Mouse (Mus musculus) retina, postnatal 1 day (tissue): ENCODE data around the gene Abl1.
"Not testable (repeated sequence)": the region's sequence is repeated elsewhere in the genome, so short reads cannot be mapped to it uniquely, and the experiment has no call there.

Experiments
- DNase-seq: peaks from one replicate; pipeline ENCODE4 v3.0.0-alpha.2; 2012

Gene Abl1

GRCm38 (mm10) chr2:31688074-31688925 lies at the start of gene Abl1:
Gene Abl1 (plus strand): TSS chr2:31688376.
- peak; percentile 99 for DNase-seq

- peak; percentile 21 for DNase-seq
Measured at GRCm38 (mm10) chr2:31638581-31639465, 49.4 kb upstream of the Abl1 start.

GRCm38 (mm10) chr2:31639466-31639760 lies 48.8 kb upstream of the Abl1 start:
- peak; percentile 41 for DNase-seq

GRCm38 (mm10) chr2:31639901-31640608 lies 48.1 kb upstream of the Abl1 start, which contains the start of gene Prdm12:
Gene Prdm12 (plus strand): TSS chr2:31640037.
- no peak for DNase-seq

- DNase-seq = peak; percentile 35
Measured at GRCm38 (mm10) chr2:31640609-31641507, 47.3 kb upstream of the Abl1 start.

- DNase-seq = no peak
Measured at GRCm38 (mm10) chr2:31641508-31641830, 46.7 kb upstream of the Abl1 start.

GRCm38 (mm10) chr2:31641929-31642328 lies 46.2 kb upstream of the Abl1 start:
- DNase-seq = no peak

GRCm38 (mm10) chr2:31653971-31654853 lies 34.0 kb upstream of the Abl1 start:
- DNase-seq = peak; percentile 76

GRCm38 (mm10) chr2:31654854-31655559 lies 33.2 kb upstream of the Abl1 start:
- DNase-seq = peak; percentile 76

GRCm38 (mm10) chr2:31656374-31656773 lies 31.8 kb upstream of the Abl1 start:
- no peak for DNase-seq

GRCm38 (mm10) chr2:31662939-31663803 lies 25.0 kb upstream of the Abl1 start:
- DNase-seq = no peak

GRCm38 (mm10) chr2:31663804-31664180 lies 24.4 kb upstream of the Abl1 start:
- DNase-seq = no peak

- peak; percentile 57 for DNase-seq
Measured at GRCm38 (mm10) chr2:31667332-31667731, 20.8 kb upstream of the Abl1 start.

- DNase-seq = peak; percentile 98
Measured at GRCm38 (mm10) chr2:31670551-31671035, 17.6 kb upstream of the Abl1 start, which contains the start of gene Exosc2. Gene Exosc2 (plus strand): TSS chr2:31670715.

- DNase-seq = no peak
Measured at GRCm38 (mm10) chr2:31678641-31679040, 9.5 kb upstream of the Abl1 start.

- DNase-seq = not testable (repeated sequence)
Measured at GRCm38 (mm10) chr2:31681051-31681707, 7.0 kb upstream of the Abl1 start.

- DNase-seq = no peak
Measured at GRCm38 (mm10) chr2:31681731-31682235, 6.4 kb upstream of the Abl1 start.

GRCm38 (mm10) chr2:31683666-31684065 lies 4.5 kb upstream of the Abl1 start:
- peak; percentile 77 for DNase-seq
